Mouse (Mus musculus): ENCODE results near the gene Mgat3.

DNA sequence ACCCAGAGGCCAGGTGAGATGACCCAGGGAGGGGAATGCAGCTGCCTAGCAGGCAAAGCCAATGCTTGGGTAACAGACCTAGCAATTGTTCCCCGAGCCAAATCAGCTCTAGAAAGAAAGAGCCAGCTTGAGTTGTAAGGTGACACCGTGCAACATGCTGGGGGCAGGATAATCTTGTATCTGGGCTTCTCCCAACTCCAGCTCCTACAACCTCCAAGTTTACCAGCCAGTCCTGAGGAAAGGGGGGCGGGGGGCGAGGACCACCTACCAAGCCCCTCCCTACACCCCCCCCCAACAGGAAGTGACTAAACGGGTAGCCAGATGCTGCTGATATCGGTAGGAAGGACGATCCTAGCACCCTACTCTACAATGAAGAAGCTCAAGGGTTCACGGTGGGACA is 2.2 kb upstream of the Mgat3 start:
- no peak for TF ChIP-seq CTCF (IDR thresholded peaks at IDR 0.05; ENCODE audit: insufficient read depth, low read length)
- TF ChIP-seq POLR2A (IDR thresholded peaks at IDR 0.05; ENCODE audit: borderline replicate concordance, extremely low read depth, low read depth, low read length) = no peak
